Mouse (Mus musculus) frontal cortex, postnatal 10 days (tissue): ENCODE measurements at regions not wholly inside any gene's neighbourhood (a gene's known extent, or its start where the extent isn't known, plus 50 kb on each side); places are given as distances from the start of the nearest gene placed in this dataset.

Experiments
- DNase-seq, 2 experiments: peaks; one replicate each; pipeline ENCODE4 v3.0.0; 2022; ENCODE audit warnings: low spot score in 2 of 2, mixed read lengths in 1 of 2

DNA sequence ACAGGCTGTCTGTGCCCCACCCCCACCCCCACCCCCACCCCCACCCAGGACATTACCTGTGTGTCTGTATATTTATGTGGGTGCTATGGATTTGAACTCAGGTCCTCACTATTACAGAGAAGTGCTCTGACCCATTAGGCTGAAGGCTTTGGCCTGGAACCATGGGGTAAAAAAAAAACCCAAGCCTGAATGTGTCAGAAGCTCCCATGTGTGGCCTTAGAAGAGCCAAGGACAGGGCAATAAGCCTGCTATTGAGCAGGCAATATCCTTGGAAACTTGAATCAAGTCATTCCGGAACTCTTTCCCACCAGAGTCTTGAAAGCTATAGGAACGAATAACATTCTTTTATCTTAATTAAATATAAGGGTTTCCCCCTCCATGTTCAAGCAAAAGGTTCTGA lies 347.2 kb downstream of the Prdm2 start:
- no peak for DNase-seq

GRCm38 (mm10) chr4:142863939-142864338 lies 348.9 kb downstream of the Prdm2 start:
- no peak for DNase-seq

GRCm38 (mm10) chr4:142860441-142860840 lies 352.4 kb downstream of the Prdm2 start:
- no peak for DNase-seq

- peak; percentile 21 to 25 for DNase-seq
Measured at GRCm38 (mm10) chr4:142856626-142857025, 356.2 kb downstream of the Prdm2 start.

GRCm38 (mm10) chr4:142855635-142856034 lies 357.2 kb downstream of the Prdm2 start:
- no peak for DNase-seq

DNA sequence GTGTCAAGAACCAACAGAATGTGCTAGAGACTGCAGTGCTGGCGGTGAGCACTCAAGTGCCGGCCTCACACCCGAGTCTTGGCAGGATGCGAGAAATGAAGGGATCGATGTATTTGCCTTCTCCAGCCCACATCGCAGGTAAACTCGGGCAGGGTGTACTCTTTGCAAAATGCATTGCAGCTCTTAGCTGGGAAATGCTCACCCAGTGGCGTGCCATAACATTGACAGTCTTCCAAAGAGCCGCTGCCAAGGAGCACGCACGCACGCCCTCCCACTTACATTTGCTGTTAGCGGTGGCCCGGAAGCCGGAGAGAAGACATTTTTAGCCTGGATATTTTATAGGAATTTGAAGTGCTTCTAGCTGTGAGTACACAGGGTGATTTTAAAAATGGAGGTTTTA lies 358.9 kb downstream of the Prdm2 start:
- DNase-seq, result peak; percentile 14 to 20

DNA sequence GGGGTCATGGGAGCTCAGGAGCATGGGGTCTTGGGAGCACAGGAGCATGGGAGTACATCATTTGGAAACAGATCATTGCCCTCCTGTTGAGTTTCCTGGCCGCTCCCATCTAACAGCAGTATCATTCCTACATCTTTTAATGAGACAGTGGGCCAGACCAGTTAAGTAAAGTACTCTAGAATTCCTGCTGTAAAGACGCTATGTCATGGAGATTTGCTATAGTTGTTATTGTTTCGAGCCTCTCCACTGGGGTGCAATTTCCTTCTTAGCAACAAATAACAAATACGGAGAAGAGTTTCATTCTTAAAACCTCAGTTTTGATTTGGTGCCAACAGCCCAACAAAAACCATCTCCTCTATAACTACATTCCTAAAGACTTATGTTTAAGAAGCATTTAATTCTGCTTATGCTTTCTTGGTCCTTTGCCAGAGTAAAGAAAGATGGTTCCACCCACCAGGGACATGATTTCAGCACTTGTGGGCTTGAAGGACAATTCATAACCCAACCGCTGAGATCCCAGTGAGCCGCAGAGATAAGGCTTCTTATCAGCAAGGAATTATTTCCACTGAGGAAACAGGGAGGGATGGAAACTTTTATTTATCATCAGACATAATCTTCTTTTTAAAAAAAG lies 367.6 kb downstream of the Prdm2 start:
- no peak for DNase-seq

DNA sequence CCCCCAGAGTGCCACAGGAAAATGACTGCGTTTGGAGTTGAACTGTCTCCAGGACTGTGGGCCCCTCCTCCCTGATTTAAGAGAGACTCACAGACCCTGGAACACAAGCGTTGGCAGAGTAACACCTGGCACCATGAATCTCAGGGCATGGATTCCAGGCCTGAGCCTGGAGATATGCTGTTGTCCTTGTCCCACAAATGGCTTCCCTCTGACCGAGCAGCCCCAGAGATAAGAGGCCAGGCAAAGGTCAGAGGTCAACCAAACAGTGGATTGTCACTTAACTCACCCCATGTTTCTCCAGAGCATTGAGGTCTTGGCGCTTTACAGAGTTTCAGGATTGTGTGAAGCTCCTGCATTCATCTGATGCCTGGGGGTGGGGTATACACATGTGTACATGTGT lies 373.3 kb downstream of the Prdm2 start:
- no peak for DNase-seq

DNA sequence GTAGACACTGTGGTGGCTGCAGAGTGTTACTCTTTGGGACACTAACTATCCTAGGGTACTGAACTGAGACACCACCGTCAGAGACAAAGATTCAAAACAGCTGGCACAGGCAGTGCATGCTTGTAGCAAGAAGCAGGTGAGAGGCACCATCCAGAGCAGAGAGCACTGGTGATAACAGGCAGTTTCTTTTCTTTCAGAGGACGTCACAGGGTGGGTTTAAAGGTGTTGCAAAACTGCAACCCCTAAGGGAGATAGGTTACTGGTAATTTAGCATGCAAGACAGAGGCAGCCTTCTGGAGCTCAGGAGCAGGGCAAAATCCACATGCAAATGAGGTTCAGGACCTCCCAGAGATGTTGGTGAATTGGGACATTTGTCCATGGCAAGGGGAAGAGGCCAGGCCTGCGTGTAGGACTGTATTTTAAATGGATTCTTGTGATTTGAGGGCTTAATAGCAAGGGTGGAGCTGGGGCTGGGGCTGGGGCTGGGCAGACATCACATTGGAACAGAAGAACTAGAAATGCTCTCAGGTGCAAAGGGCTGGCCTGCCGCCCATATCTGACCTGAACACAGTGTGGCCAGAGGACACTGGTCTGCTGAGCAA lies 374.3 kb downstream of the Prdm2 start:
- DNase-seq, result no peak

- DNase-seq, result no peak
Measured at GRCm38 (mm10) chr4:142837636-142838035, 375.2 kb downstream of the Prdm2 start.

- DNase-seq, result no peak
Measured at GRCm38 (mm10) chr4:142829711-142830110, 383.1 kb downstream of the Prdm2 start.

- no peak for DNase-seq
Measured at GRCm38 (mm10) chr4:142828969-142829368, 383.8 kb downstream of the Prdm2 start.

DNA sequence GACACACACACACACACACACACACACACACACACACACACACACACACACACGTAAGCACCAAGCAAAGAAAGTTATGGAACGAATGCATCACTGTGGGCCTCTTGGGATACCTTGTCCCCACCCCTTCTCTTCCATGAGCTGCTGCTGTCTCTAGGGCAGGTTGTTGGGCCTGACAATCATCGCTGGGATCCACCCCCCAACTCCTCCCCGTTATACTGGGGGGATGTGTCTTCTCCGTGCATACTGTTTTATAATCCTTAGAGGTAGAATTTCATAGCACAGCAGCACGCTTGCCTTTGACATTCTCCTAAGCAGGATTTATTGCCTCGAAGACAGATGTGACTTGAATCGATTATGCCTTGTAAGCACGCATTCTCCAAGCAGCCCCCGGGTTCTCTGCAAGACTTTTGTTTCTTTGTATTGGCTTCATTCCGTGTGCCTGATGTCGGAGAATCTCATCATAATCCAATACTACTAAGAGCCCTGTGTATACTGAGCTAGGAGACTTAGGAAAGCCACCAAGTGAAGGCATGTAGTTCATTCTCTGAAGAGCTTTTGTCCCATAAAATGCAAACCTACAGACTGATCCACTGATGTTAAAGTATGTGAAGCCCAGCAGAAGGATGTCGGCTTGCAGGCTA lies 386.4 kb downstream of the Prdm2 start:
- peak; percentile 13 to 23 for DNase-seq

- DNase-seq, result no peak
Measured at GRCm38 (mm10) chr4:142825786-142826185, 387.0 kb downstream of the Prdm2 start.

DNA sequence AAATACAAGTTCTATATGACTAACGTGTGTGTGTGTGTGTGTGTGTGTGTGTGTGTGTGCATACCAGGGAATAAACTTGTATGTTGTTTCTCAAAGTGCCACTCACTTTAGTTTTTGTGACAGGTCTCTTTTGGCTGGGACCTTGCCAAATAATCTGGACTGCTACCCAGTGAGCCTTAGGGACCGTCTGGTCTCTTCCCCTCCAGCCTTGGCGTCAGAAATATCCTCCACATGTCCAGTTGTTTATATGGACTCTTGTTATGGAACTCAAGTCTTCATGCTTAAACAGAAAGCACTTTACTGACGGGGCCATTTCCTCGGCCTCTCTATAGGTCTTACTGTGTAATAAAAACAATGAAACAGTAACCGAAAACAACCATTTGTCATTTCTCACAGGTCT lies 394.4 kb downstream of the Prdm2 start:
- DNase-seq, result no peak

GRCm38 (mm10) chr4:142816986-142817385 lies 395.8 kb downstream of the Prdm2 start:
- no peak for DNase-seq

DNA sequence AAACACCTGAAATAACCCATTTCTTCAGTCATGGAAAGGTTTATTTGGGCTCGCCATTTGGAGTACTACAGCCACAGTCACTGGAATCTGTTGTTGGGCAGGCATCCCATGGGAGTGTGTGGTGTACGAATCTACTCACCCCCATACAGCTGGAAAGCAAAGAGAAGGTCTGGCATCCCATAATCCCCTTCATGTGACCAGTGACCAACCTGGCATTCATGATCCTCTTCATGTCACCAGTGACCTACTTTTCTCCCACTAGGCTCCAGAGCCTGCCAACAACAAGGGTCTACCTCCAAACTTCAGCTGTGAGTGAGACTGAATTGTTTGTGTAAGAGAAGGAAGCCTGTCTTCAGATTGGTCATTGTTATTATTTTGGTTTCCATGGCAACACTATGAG lies 409.0 kb downstream of the Prdm2 start:
- no peak for DNase-seq

DNA sequence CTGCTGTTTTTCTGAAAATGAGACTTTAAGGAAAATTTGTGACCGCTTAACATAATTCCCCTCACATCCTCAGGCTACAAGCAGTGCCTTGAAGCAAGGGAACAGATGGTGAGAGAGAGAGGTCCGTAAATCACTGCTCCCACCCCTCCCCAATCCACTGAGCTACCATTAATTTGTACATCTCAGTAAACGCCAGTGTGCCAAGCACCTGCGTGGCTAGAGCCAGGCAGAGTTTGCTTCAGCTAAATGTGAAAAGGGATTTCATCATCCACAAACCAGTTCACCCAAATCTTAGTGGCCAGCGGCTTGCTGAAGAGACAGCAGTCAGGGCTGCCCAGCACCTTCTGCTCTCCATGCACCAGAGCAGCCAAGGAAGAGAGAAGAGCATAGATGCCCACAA lies 413.5 kb downstream of the Prdm2 start:
- DNase-seq, result no peak

DNA sequence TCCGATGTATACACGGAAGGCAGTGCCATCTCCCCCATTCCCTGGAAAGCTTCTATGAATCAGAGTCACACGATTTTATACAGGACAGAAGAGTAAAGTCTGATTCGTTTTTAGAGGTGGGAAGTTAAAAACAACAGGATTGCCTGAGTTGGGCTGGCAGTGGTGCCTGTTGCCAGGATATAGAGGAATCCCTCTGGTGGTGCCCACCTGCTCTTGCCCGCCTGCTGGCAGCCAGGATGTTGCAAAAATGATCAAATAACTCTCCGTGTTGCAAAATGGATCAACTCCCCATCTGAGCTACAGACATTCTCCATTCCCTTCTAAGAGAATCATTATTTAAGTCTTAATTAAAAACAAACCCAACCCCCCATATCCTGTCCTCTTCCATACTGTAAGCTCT lies 414.0 kb downstream of the Prdm2 start:
- DNase-seq, result no peak

GRCm38 (mm10) chr4:142792606-142792970 lies 420.2 kb downstream of the Prdm2 start:
- DNase-seq, result no peak

DNA sequence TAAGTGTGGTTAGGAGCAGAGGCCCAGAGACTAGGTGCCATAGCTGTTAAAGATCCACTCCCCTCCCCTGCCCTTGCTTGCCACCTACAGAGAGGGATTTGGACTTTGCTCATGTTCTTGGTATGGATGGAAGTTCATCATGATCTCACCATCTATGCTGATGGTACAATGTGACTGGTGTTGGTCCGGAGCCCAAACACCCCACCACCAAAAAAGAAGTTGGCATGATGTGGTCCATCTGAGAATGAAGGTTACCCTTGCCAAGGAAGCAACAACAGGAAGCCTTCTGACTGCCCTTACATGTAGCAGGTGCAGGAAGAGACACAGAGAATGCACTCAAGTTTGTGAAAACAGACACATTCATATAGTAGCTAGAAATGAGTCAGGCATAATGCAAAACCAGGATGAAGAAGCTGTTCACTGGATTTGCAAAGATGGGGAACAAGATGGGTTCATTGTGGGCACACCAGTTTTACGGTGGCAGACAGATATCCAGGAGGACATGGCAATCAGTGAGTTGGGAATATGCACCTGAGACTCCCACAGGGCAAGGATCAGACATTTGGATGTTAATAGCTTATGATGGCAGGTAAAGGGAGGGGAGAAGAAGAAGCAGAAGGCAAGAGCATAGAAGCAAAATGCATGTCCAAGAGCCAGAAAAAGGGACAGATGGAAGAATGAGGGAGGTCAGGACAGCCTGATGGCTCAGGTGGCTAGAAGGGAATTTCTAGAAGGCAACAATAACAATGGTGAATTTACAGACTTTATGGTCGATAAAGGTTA lies 420.8 kb downstream of the Prdm2 start:
- DNase-seq, result no peak

DNA sequence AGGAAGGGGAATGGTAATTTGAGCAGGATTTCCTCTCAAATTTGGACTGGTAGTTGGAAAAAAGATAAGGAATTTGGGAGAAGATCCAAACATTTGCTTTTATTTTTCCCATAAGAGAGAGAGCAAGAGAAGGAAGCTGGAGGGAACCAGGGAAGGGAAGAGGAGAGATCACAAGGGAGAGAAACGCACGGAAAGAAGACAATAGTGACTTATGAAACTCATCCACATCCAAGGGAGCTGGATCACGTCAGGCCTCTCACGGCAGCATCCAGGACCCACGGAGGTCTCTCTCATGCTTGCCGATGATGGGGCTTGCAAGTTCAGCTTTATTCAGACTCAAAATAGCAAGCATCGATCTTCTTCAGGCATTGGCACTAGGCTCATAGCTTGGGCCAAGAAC lies 423.7 kb downstream of the Prdm2 start:
- DNase-seq, result no peak

DNA sequence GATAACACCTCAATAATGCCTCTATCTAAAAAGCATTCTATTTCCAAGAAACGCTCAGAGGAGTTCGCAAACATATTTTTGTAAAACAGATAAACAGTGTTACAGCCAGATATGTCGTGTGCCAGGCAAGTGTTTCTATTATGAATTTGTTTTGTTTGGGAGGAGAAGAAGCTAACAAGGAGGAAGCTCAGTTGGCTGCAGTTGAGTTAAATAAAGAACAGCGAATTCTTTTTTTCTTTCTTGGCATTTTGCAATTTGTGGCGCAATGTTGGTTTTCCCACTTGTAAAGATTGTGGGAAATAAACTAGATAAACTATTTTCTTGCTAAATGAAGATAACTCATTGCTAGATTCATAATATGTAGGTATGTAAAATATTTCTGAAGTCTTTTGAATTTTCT lies 427.4 kb downstream of the Prdm2 start:
- DNase-seq, result no peak
